Mouse (Mus musculus) brain, embryonic 14.5 days (tissue): ENCODE measurements at regions not wholly inside any gene's neighbourhood (a gene's known extent, or its start where the extent isn't known, plus 50 kb on each side); places are given as distances from the start of the nearest gene placed in this dataset.

Source experiments
- DNase-seq: peaks from one replicate; pipeline ENCODE4 v3.0.0-alpha.2; 2011; ENCODE audit warnings: low read depth
- CTCF ChIP-seq: fragments of 200-500 bp; IDR thresholded peaks from 2 replicates; pipeline ENCODE4 v1.5.1; 2012; ENCODE audit warnings: inconsistent platforms, mild to moderate bottlenecking, moderate library complexity, borderline replicate concordance; ENCODE audit not compliant: insufficient read depth, insufficient read length; ENCODE audit errors: extremely low read depth
- POLR2A ChIP-seq: fragments of 200-500 bp; IDR thresholded peaks from 2 replicates; pipeline ENCODE4 v1.6.1; 2012; ENCODE audit warnings: mild to moderate bottlenecking, inconsistent platforms, borderline replicate concordance; ENCODE audit not compliant: poor library complexity, insufficient read depth, insufficient read length, severe bottlenecking; ENCODE audit errors: extremely low read depth

GRCm38 (mm10) chr14:110125936-110126710, 628.8 kb downstream of the Slitrk6 start:
- no peak for DNase-seq
- TF ChIP-seq POLR2A = no peak
- TF ChIP-seq CTCF = no peak

GRCm38 (mm10) chr14:110122710-110123109, 632.2 kb downstream of the Slitrk6 start:
- DNase-seq = no peak
- TF ChIP-seq CTCF (no peak), POLR2A (no peak)

- no peak for DNase-seq
- no peak for TF ChIP-seq CTCF
- TF ChIP-seq POLR2A = no peak
Measured at GRCm38 (mm10) chr14:110115578-110115977, 639.4 kb downstream of the Slitrk6 start.

GRCm38 (mm10) chr14:110100852-110101251, 654.1 kb downstream of the Slitrk6 start:
- TF ChIP-seq CTCF (no peak), POLR2A (no peak)
- peak; percentile 7 for DNase-seq

- DNase-seq = no peak
- TF ChIP-seq CTCF (no peak), POLR2A (no peak)
Measured at GRCm38 (mm10) chr14:110078351-110078750, 676.6 kb downstream of the Slitrk6 start.

- peak; percentile 50 for DNase-seq
- no peak for TF ChIP-seq CTCF
- no peak for TF ChIP-seq POLR2A
Measured at GRCm38 (mm10) chr14:110047748-110048147, 707.2 kb downstream of the Slitrk6 start.

- TF ChIP-seq CTCF (no peak), POLR2A (no peak)
- DNase-seq = no peak
Measured at GRCm38 (mm10) chr14:110043211-110043610, 711.7 kb downstream of the Slitrk6 start.

GRCm38 (mm10) chr14:110021812-110022211, 733.1 kb downstream of the Slitrk6 start:
- DNase-seq = no peak
- TF ChIP-seq CTCF (no peak), POLR2A (no peak)

GRCm38 (mm10) chr14:110015126-110015525, 739.8 kb downstream of the Slitrk6 start:
- no peak for DNase-seq
- TF ChIP-seq CTCF = no peak
- TF ChIP-seq POLR2A = no peak

- DNase-seq = no peak
- TF ChIP-seq CTCF = no peak
- no peak for TF ChIP-seq POLR2A
Measured at GRCm38 (mm10) chr14:110013229-110013628, 741.7 kb downstream of the Slitrk6 start.

- DNase-seq = no peak
- TF ChIP-seq POLR2A (no peak), CTCF (no peak)
Measured at GRCm38 (mm10) chr14:110007159-110007558, 747.8 kb downstream of the Slitrk6 start.

GRCm38 (mm10) chr14:109985026-109985425, 769.9 kb downstream of the Slitrk6 start:
- TF ChIP-seq POLR2A (no peak), CTCF (no peak)
- peak; percentile 69 for DNase-seq
